Mouse (Mus musculus): ENCODE measurements around the gene Adgrl4.

- TF ChIP-seq CTCF (IDR thresholded peaks at IDR 0.05; ENCODE audit: control insufficient read depth, insufficient read depth, insufficient read length) (no peak), MAX (IDR thresholded peaks at IDR 0.05) (no peak), CEBPB (IDR thresholded peaks at IDR 0.05; ENCODE audit: low read depth) (no peak), MYOG (IDR thresholded peaks at IDR 0.05; ENCODE audit: control insufficient read depth, extremely low read depth, insufficient read length) (no peak)
Observed at GRCm38 (mm10) chr3:151444284-151444683, 6.6 kb downstream of the Adgrl4 start.
